Mouse (Mus musculus) MEL (cell line): ENCODE measurements around the gene Degs2. TPM values are rescaled to one million over a fixed set of nuclear protein-coding genes. Genes with fewer than 3 reads are reported as not detected.

Experiments used
- DNase-seq: peaks from one replicate; pipeline ENCODE4 v3.0.0; 2011; ENCODE audit warnings: low read depth, low spot score
- H3K27ac ChIP-seq: 2 replicates; pipeline ENCODE4 v1.5.1; 2012; ENCODE audit warnings: low read depth, mild to moderate bottlenecking, control low read depth, low read length, moderate library complexity; ENCODE audit not compliant: control insufficient read depth
- H3K27me3 ChIP-seq, 2 experiments: fragments of 150-350 bp in 1 of 2; sonication (generic) in 1 of 2; 2 replicates each; pipeline ENCODE4 v1.6.1; 2012; ENCODE audit warnings: low read length in 2 of 2, mild to moderate bottlenecking in 2 of 2, improper control_type of control experiment in 1 of 2, moderate library complexity in 1 of 2; ENCODE audit not compliant: insufficient read depth in 2 of 2, control insufficient read depth in 1 of 2
- H3K36me3 ChIP-seq, 2 experiments: 2 replicates each; pipeline ENCODE4 v1.6.1; 2012 to 2014; ENCODE audit warnings: low read length in 2 of 2, improper control_type of control experiment in 1 of 2, inconsistent platforms in 1 of 2, mild to moderate bottlenecking in 1 of 2; ENCODE audit not compliant: insufficient read depth in 2 of 2, control insufficient read depth in 1 of 2
- H3K4me1 ChIP-seq, 2 experiments: fragments of 150-350 bp in 1 of 2; sonication (generic) in 1 of 2; 2 replicates each; pipeline ENCODE4 v1.6.1; 2012; ENCODE audit warnings: low read length in 2 of 2, improper control_type of control experiment in 1 of 2, mild to moderate bottlenecking in 1 of 2; ENCODE audit not compliant: insufficient read depth in 2 of 2, control insufficient read depth in 1 of 2
- H3K4me3 ChIP-seq, 2 experiments: fragments of 150-350 bp in 1 of 2; sonication (generic) in 1 of 2; 2 replicates each; pipeline ENCODE4 v1.5.1; 2012; ENCODE audit warnings: low read depth in 2 of 2, low read length in 2 of 2, mild to moderate bottlenecking in 2 of 2, moderate library complexity in 2 of 2, control low read depth in 1 of 2, improper control_type of control experiment in 1 of 2; ENCODE audit not compliant: control insufficient read depth in 1 of 2, insufficient read depth in 1 of 2
- H3K79me2 ChIP-seq: 2 replicates; pipeline ENCODE4 v1.6.1; 2012; ENCODE audit warnings: mild to moderate bottlenecking, low read length, moderate library complexity; ENCODE audit not compliant: control insufficient read depth, poor library complexity, insufficient read depth
- H3K9ac ChIP-seq: 2 replicates; pipeline ENCODE4 v1.6.1; 2012; ENCODE audit warnings: low read depth, mild to moderate bottlenecking, control low read depth, low read length, moderate library complexity; ENCODE audit not compliant: control insufficient read depth, poor library complexity, severe bottlenecking
- H3K9me3 ChIP-seq: fragments of 150-350 bp; sonication (generic); replicated peaks from 2 replicates; pipeline ENCODE4 v1.6.1; 2012; ENCODE audit warnings: mild to moderate bottlenecking, low read length, improper control_type of control experiment, moderate library complexity; ENCODE audit not compliant: insufficient read depth
- CTCF ChIP-seq, 3 experiments: IDR thresholded peaks in 2 of 3; conservative IDR thresholded peaks in 1 of 3; 2 replicates each; pipeline ENCODE4 v1.5.1; 2011 to 2012; ENCODE audit warnings: low read length in 3 of 3, low read depth in 2 of 3, mild to moderate bottlenecking in 2 of 3, improper control_type of control experiment in 1 of 3, inconsistent platforms in 1 of 3, mixed read lengths in 1 of 3, moderate library complexity in 1 of 3; ENCODE audit not compliant: control insufficient read depth in 1 of 3, insufficient read depth in 1 of 3, poor library complexity in 1 of 3, severe bottlenecking in 1 of 3
- ELF1 ChIP-seq: IDR thresholded peaks from 2 replicates; pipeline ENCODE4 v1.6.1; 2014; ENCODE audit warnings: low read depth, mild to moderate bottlenecking, inconsistent platforms, low read length, improper control_type of control experiment, moderate library complexity
- GABPA ChIP-seq: IDR thresholded peaks from 2 replicates; pipeline ENCODE4 v1.6.1; 2012; ENCODE audit warnings: low read depth, mild to moderate bottlenecking, inconsistent platforms, low read length, improper control_type of control experiment, moderate library complexity
- JUND ChIP-seq: IDR thresholded peaks from 2 replicates; pipeline ENCODE4 v1.6.1; 2011; ENCODE audit warnings: low read depth, mild to moderate bottlenecking, improper control_type of control experiment, low read length
- KAT2A ChIP-seq: conservative IDR thresholded peaks from 2 replicates; pipeline ENCODE4 v1.6.1; 2012; ENCODE audit warnings: low read depth, low read length, improper control_type of control experiment, inconsistent platforms
- MXI1 ChIP-seq: IDR thresholded peaks from 2 replicates; pipeline ENCODE4 v1.6.1; 2011; ENCODE audit warnings: mild to moderate bottlenecking, low read depth, low read length, improper control_type of control experiment
- RCOR1 ChIP-seq: IDR thresholded peaks from 2 replicates; pipeline ENCODE4 v1.6.1; 2012; ENCODE audit warnings: low read depth, mild to moderate bottlenecking, inconsistent platforms, low read length, improper control_type of control experiment
- SIN3A ChIP-seq: IDR thresholded peaks from 2 replicates; pipeline ENCODE4 v1.6.1; 2012; ENCODE audit warnings: low read length, improper control_type of control experiment, inconsistent platforms
- TAL1 ChIP-seq: IDR thresholded peaks from 2 replicates; pipeline ENCODE4 v1.6.1; 2012; ENCODE audit warnings: mild to moderate bottlenecking, inconsistent platforms, low read length, moderate library complexity, mixed read lengths
- TCF12 ChIP-seq: IDR thresholded peaks from 2 replicates; pipeline ENCODE4 v1.6.1; 2014; ENCODE audit warnings: low read depth, mild to moderate bottlenecking, inconsistent platforms, low read length, improper control_type of control experiment, moderate library complexity
- USF1 ChIP-seq: IDR thresholded peaks from 2 replicates; pipeline ENCODE4 v1.6.1; 2014; ENCODE audit warnings: low read depth, mild to moderate bottlenecking, inconsistent platforms, low read length, improper control_type of control experiment, moderate library complexity
- ZC3H11A ChIP-seq: IDR thresholded peaks from 2 replicates; pipeline ENCODE4 v1.6.1; 2012; ENCODE audit warnings: low read depth, mild to moderate bottlenecking, inconsistent platforms, low read length, improper control_type of control experiment
- ZNF384 ChIP-seq: IDR thresholded peaks from 2 replicates; pipeline ENCODE4 v1.6.1; 2012; ENCODE audit warnings: low read depth, mild to moderate bottlenecking, inconsistent platforms, low read length, improper control_type of control experiment
- polyA plus RNA-seq, 2 experiments: library from polyadenylated mRNA; stranded (reverse) in 1 of 2; unstranded in 1 of 2; fragments of >175 nt in 1 of 2; fragments of >200 nt in 1 of 2; gene quantifications; 2 replicates each; pipeline versions ENCODE4 v1.2.1 to v1.2.4; 2012; ENCODE audit warnings: low replicate concordance in 2 of 2, low read depth in 1 of 2; ENCODE audit not compliant: insufficient read length in 2 of 2, insufficient read depth in 1 of 2, missing spikeins in 1 of 2
- total RNA-seq: library from RNA; depleted of rRNA; stranded (reverse); fragments of 300-350 nt; gene quantifications from 2 replicates; pipeline ENCODE4 v1.2.3, GENCODE M21; 2012

The Degs2 gene
- total and polyA plus RNA-seq, 3 experiments: not detected

DNA sequence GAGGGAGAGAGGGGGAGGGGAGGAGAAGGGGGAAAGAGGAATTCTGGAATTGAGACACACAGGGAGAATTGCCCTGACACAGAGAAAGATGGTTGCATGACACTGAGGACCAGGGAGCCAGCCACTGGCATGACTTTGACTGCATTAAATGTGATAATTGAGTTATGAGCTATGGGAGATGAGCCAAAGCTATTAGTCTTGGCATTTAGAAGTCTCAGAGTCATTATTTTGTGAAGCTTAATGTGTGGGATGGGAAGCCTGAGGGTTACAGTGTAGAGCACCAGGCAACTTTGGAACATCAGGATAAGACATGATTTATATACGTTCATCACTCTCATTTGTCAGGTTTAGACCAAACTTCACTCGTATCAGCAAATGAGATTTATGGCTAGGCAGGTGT is 39.4 kb upstream of the Degs2 start:
- DNase-seq: no peak
- Histone ChIP-seq H3K27me3 (no peaks in the 10 kb centered on the region), H3K27ac (no peak overlapping the region), H3K9me3 (no peaks in the 10 kb centered on the region), H3K79me2 (no peaks in the 10 kb centered on the region), H3K36me3 (no peaks in the 10 kb centered on the region), H3K9ac (no peak overlapping the region), H3K4me1 (no peaks in the 10 kb centered on the region), H3K4me3 (no peak overlapping the region)
- TF ChIP-seq JUND (no peak), USF1 (no peak), TAL1 (no peak), SIN3A (no peak), KAT2A (no peak)

DNA sequence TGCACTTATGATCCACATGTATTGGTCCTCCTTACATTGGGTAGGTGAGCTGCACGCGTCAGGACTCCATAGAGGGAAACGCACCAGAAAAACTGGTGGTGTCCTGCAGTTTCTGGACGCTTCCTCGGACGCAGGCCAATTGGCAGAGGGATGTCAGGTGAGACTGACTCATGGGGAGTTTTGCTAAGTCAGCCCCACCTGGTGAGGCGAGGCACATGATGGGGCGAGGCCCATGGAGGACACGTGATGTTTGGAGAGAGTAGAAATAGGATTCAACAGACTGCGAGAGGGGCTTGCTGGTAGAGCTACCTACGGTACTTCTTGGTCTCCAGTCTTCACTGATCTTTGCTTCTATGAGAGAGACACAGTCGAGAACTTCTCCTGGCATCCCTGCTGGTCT is 36.6 kb upstream of the Degs2 start:
- Histone ChIP-seq H3K79me2 (no peaks in the 10 kb centered on the region), H3K9me3 (no peaks in the 10 kb centered on the region), H3K27ac (no peak overlapping the region), H3K36me3 (no peaks in the 10 kb centered on the region), H3K4me1 (no peaks in the 10 kb centered on the region), H3K27me3 (no peaks in the 10 kb centered on the region; a peak in 1 of 4 replicates), H3K9ac (no peak overlapping the region), H3K4me3 (no peak overlapping the region)
- TF ChIP-seq ZNF384: no peak
- no peak for TF ChIP-seq GABPA
- no peak for TF ChIP-seq USF1
- TF ChIP-seq RCOR1: no peak
- TF ChIP-seq MXI1: no peak
- no peak for TF ChIP-seq TAL1
- TF ChIP-seq ELF1: no peak
- no peak for DNase-seq

DNA sequence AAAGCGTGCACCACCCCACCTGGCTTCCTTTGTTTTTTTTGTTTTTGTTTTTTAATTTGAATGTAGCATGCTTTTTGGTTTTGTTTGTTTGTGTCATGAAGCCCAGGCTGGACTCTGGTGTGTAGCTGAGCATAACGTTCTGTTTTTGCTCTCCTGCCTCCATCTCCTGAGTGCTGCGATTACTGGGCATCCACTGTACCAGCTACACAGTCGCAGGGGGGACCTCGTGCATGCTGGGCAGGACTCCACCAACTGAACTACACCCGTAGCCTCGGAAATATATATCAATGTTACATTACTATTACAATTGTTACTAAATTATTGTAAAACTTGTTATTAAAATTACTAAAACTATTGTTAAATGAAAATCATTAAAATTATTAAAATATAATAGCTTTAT is 35.7 kb upstream of the Degs2 start:
- no peak overlapping the region for H3K27ac ChIP-seq

More for the DNA sequence above, 35.7 kb upstream of the Degs2 start:
- Histone ChIP-seq H3K36me3 (no peaks in the 10 kb centered on the region), H3K27me3 (no peaks in the 10 kb centered on the region; a peak in 1 of 4 replicates), H3K4me3 (no peak overlapping the region), H3K9me3 (no peaks in the 10 kb centered on the region), H3K79me2 (no peaks in the 10 kb centered on the region), H3K4me1 (no peaks in the 10 kb centered on the region), H3K9ac (no peak overlapping the region)
- DNase-seq: no peak
- no peak for TF ChIP-seq CTCF (IDR thresholded peaks at IDR 0.05 in 2 of 3, conservative IDR thresholded peaks at IDR 0.05 in 1 of 3; ENCODE audit: control insufficient read depth in 1 of 3, insufficient read depth in 1 of 3, low read depth in 2 of 3, low read length in 3 of 3, poor library complexity in 1 of 3, severe bottlenecking in 1 of 3)
- no peak for TF ChIP-seq TCF12
- TF ChIP-seq USF1: no peak
- no peak for TF ChIP-seq ZC3H11A
